Mouse (Mus musculus) induced T-regulatory cell, adult 2 months (primary cell): Measurements from ENCODE around the gene Cdc6.
"Not testable (repeated sequence)": the region's sequence is repeated elsewhere in the genome, so short reads cannot be mapped to it uniquely, and the experiment has no call there.

ENCODE experiments used
- DNase-seq: peaks from one replicate; pipeline ENCODE4 v3.0.0-alpha.2; 2012; ENCODE audit warnings: low read depth

The Cdc6 gene

DNA sequence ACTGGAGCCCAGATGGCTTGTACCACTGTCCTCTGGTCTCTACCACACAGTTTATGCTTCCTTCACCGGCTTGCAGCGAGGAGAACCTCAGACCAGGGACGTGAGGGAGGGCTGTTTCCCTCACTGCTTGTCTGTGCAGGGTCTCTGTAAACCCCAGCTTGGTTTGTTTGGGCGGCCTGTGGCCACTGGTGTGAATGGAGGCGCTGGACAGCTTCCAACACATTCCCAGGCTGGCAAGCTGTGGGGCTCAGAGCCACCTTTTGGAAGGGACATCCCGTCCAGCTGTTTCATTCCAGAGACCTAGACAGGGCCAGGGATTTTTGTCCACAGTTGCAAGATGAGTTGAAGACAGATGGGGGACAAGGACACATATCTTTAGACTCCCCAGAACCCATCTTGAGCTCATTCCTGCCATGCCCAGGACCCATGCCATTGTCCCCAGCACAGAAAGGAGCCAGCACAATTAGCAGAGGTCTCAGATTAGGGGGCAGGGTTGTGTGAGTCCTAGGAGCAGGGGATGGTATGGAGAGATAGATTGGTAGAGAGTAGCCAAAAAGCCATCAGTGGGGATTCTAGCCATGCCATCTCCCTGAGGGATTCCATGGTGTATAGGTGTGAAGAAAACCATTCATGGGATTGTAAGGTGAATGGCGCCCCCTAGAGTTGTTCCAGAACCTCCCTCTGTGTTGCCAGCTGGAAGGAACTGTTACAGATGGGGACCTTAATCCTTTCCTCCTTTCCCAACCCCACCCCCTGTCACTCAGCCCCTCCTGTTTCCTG, 24.1 kb downstream of the Cdc6 start:
- no peak for DNase-seq

DNA sequence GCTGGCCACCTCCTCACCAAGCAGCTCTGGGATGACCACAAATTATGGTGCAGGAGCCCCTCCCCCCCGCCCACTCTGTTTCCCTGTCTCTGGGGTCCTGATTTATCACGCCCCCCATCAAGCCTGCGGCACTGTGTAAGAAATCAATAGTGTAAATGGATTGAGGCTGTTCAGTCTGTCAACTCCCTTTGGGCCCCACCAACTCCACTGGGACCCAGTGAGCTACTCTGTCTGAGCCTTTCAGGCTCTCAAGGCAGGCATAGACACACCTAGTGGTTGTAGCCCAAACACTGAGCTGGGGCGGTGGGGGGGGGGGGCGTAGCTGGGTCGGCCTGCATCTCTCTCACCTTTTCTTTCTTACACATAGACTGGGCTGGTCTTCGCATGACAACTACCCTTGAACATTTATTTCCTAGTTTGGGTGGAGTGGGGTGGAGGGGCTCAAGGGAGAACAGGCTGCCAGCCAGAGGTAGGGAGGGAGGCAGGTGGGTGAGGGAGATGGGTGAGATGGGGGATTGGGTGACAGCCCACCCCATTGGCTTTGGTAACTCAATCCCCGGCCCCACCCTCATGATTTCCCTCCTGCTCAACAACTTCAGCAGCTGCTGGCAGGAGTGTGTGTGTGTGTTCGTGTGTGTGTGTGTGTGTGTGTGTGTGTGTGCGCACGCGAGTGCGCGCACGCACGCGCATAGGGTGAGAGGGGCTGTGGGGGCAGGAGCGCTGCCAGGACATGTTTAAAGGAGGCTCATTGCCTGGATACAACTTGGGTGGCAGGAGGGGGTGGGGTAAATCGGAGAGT, 24.9 kb downstream of the Cdc6 start:
- peak; percentile 36 for DNase-seq

DNA sequence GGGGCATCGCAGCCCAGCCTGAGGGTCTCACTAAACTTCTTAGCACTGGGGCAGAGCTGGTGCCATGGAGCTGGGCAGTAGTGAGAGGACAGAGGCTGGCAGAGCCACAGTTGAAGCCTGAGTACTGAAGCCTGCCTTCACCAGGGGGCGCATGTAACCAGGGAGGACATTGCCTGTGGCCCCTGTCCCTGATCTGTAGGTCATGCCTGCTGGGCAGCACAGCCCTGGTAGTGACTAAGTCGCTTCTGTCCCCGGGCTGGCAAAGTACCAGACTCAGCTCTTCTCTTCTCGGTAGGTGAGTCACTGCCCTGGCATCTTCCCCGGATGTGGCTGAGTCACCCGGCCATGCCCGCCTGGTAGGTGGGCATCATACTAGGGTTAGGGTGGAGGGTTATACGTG, 25.6 kb downstream of the Cdc6 start:
- DNase-seq, result peak; percentile 77

- not testable (repeated sequence) for DNase-seq
Observed at GRCm38 (mm10) chr11:98933847-98934246, 26.2 kb downstream of the Cdc6 start.

GRCm38 (mm10) chr11:98934367-98934766, 26.8 kb downstream of the Cdc6 start:
- DNase-seq, result no peak

DNA sequence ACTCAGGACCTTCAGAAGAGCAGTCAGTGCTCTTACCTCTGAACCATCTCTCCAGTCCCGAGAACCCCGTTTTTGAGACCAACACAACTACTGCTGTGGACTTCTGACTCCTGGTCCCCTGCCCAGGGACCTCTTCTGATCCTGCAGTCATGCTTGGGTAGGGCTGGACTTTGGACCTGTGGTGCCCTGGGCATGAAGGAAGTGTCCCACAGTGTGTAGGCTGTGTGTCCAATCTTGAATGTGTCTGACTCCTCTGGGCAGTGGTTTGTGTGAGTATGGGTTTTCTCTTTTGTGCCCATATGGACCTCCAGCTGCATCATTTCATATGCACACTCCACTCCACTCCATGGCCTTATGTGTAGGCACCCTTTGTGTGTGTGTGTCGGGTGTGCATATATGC, 27.5 kb downstream of the Cdc6 start:
- no peak for DNase-seq

- DNase-seq, result no peak
Observed at GRCm38 (mm10) chr11:98936170-98936569, 28.6 kb downstream of the Cdc6 start.

GRCm38 (mm10) chr11:98936606-98937409, 29.2 kb downstream of the Cdc6 start:
- no peak for DNase-seq

DNA sequence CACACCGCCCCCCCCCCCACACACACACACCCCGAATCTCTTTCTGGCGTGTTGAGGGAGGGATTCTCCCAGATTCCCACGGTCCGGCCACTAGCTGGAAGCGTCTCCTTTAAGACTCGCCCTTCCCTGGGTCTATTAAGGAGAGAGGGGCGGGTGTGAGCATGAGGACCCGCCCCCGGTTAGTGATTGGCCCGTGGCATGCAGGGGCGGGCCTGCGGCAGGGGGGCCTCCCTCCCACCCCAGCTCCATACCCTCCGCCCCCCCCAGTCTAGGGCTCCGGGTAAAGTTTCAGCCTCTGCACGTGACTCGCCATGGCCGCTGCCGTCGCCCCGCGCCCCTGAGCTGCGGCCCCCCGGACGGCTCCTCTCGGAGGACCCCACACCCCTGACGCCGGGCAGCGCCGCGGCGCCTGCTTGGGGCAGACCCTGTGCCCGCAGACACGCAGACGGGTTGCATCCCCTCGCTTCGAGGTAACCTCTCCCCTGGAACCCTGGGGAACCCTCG, 29.9 kb downstream of the Cdc6 start:
- DNase-seq, result peak; percentile 95

GRCm38 (mm10) chr11:98937914-98938694, 30.5 kb downstream of the Cdc6 start:
- DNase-seq, result peak; percentile 87

DNA sequence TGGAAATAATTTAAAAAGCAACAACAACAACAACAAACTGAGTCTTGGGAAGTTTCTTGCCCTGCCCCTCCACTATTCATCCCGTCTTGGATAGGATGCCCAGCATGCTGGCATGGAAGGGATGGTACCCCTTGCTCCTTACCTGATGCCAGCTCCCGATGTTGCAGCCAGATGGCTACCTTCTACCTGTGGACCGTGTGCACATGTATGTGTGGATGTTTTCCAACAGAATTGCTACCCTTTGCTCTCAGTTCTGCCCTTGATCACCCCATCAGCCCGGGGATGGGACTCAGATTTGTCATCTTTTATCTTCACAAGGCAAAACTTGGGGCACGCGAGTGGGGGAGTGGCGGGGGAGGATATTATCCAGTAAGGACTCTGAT, 31.1 kb downstream of the Cdc6 start:
- DNase-seq, result no peak

- DNase-seq, result peak; percentile 90
Observed at GRCm38 (mm10) chr11:98939084-98939952, 31.7 kb downstream of the Cdc6 start.

GRCm38 (mm10) chr11:98939953-98940641, 32.5 kb downstream of the Cdc6 start:
- DNase-seq, result peak; percentile 72

- DNase-seq, result peak; percentile 55
Observed at GRCm38 (mm10) chr11:98940776-98941175, 33.2 kb downstream of the Cdc6 start.

- DNase-seq, result no peak
Observed at GRCm38 (mm10) chr11:98941341-98941825, 33.8 kb downstream of the Cdc6 start.

DNA sequence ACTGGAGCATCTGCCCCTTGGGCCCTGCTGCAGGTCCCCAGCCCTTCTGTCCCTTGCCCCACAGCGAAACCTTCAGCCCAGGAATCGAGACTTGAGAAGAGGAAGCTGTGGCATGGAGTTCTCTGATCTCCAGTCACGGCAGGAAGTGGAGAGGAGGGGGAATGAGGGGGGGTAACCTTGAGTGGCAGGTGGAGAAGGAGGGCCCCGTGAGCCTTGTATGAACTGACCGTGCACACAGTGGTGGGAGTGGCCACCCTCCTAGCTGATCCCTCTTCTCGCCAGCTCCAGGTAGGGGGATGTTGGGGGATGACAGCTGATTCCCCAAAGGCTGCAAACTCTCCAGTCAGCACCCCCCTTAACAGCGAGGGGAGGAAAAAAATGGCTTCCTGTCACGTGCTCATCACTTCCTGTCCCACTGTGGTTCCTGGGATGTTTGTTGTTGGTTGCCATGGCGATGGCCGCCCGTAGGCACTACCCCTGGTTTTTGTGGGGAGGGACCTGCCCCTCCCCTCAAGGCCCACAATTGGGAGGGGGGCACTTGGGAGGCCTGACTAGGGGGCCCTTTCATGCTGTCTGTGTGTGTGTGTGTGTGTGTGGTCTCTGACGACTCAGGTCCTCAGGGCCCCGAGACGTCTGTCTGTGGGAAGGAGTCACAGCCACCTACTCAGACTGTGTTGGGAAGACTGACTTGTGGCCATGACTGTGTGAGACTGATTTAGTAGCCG, 34.4 kb downstream of the Cdc6 start:
- peak; percentile 99 for DNase-seq

GRCm38 (mm10) chr11:98942555-98942922, 34.9 kb downstream of the Cdc6 start:
- no peak for DNase-seq

GRCm38 (mm10) chr11:98942923-98943641, 35.5 kb downstream of the Cdc6 start:
- DNase-seq, result peak; percentile 95
